Mouse (Mus musculus) left cerebral cortex, adult 11 months (tissue): ENCODE data around the gene Ccdc63.

ENCODE experiments used
- DNase-seq: peaks from one replicate; pipeline ENCODE4 v3.0.0; 2022; ENCODE audit warnings: low spot score

Gene Ccdc63

GRCm38 (mm10) chr5:122125211-122125760, 15.3 kb downstream of the Ccdc63 start:
- DNase-seq = no peak

- DNase-seq = no peak
These were observed 24.4 kb downstream of the Ccdc63 start for GRCm38 (mm10) chr5:122116243-122116642.

- no peak for DNase-seq
These were observed 25.3 kb downstream of the Ccdc63 start for GRCm38 (mm10) chr5:122115266-122115763.

- no peak for DNase-seq
These were observed 26.4 kb downstream of the Ccdc63 start for GRCm38 (mm10) chr5:122114176-122114575.

GRCm38 (mm10) chr5:122113450-122113849, 27.2 kb downstream of the Ccdc63 start:
- no peak for DNase-seq

- no peak for DNase-seq
These were observed 28.7 kb downstream of the Ccdc63 start for GRCm38 (mm10) chr5:122111933-122112248.

- no peak for DNase-seq
These were observed 29.3 kb downstream of the Ccdc63 start for GRCm38 (mm10) chr5:122111091-122111932.

- DNase-seq = no peak
These were observed 30.0 kb downstream of the Ccdc63 start for GRCm38 (mm10) chr5:122110625-122111024.

GRCm38 (mm10) chr5:122109325-122110060, 31.1 kb downstream of the Ccdc63 start:
- no peak for DNase-seq

GRCm38 (mm10) chr5:122108104-122108503, 32.5 kb downstream of the Ccdc63 start:
- no peak for DNase-seq

GRCm38 (mm10) chr5:122106212-122106611, 34.4 kb downstream of the Ccdc63 start:
- DNase-seq = no peak

- no peak for DNase-seq
These were observed 35.6 kb downstream of the Ccdc63 start for GRCm38 (mm10) chr5:122104981-122105380.

- no peak for DNase-seq
These were observed 36.4 kb downstream of the Ccdc63 start for GRCm38 (mm10) chr5:122104201-122104600.

- DNase-seq = no peak
These were observed 37.5 kb downstream of the Ccdc63 start for GRCm38 (mm10) chr5:122103075-122103474.

- no peak for DNase-seq
These were observed 38.1 kb downstream of the Ccdc63 start for GRCm38 (mm10) chr5:122102476-122103050.

GRCm38 (mm10) chr5:122094439-122094838, 46.2 kb downstream of the Ccdc63 start:
- DNase-seq = no peak

- DNase-seq = no peak
These were observed 46.9 kb downstream of the Ccdc63 start for GRCm38 (mm10) chr5:122093734-122094133.

GRCm38 (mm10) chr5:122092794-122093193, 47.8 kb downstream of the Ccdc63 start:
- no peak for DNase-seq

GRCm38 (mm10) chr5:122091070-122091469, 49.6 kb downstream of the Ccdc63 start:
- no peak for DNase-seq

GRCm38 (mm10) chr5:122089664-122090063, 51.0 kb downstream of the Ccdc63 start:
- no peak for DNase-seq

- DNase-seq = peak; percentile 77
These were observed 51.7 kb downstream of the Ccdc63 start for GRCm38 (mm10) chr5:122088917-122089316.

GRCm38 (mm10) chr5:122086121-122086520, 54.5 kb downstream of the Ccdc63 start:
- no peak for DNase-seq

- no peak for DNase-seq
These were observed 55.3 kb downstream of the Ccdc63 start for GRCm38 (mm10) chr5:122085291-122085690.
